Mouse (Mus musculus): ENCODE data around the gene Dhx16.
"Not testable (repeated sequence)": the region's sequence is repeated elsewhere in the genome, so short reads cannot be mapped to it uniquely, and the experiment has no call there.

The Dhx16 gene

DNA sequence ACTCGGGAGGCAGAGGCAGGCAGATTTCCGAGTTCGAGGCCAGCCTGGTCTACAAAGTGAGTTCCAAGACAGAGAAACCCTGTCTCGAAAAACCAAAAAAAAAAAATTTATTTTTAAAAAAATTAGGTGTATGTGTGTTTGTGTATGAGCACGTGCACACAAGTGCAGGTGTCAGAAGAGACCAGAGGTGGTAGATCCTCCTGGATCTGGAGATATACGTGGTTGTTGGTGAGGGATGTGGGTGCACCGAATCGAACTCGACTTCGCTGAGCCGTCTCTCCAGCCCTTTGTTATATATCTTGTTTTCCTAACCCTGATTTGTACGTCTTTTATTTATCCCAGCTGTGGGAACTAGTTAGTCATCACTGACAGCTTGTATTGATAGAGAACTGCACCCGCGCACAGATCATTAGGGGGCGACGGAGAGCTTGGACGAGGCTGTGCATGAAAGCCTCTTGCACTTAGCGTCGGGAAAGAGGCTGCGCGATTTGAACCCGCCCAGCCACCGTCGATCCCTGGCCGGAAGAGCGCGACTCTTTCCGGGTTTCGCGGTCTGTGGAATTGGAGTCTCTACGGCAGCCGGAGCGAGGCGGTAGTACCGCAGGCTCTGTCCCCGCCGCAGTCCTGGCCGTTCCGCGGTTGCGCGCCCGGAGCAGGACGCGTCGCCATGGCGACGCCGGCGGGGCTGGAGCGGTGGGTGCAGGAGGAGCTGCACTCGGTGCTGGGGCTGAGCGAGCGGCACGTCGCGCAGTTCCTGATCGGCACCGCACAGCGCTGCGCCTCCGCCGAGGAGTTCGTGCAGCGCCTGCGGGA is at the start of gene Dhx16:
TSS of gene Dhx16 (plus strand) at position 575 of the 813 bp plus-strand sequence.
- peak; percentile 95 for DNase-seq

DNA sequence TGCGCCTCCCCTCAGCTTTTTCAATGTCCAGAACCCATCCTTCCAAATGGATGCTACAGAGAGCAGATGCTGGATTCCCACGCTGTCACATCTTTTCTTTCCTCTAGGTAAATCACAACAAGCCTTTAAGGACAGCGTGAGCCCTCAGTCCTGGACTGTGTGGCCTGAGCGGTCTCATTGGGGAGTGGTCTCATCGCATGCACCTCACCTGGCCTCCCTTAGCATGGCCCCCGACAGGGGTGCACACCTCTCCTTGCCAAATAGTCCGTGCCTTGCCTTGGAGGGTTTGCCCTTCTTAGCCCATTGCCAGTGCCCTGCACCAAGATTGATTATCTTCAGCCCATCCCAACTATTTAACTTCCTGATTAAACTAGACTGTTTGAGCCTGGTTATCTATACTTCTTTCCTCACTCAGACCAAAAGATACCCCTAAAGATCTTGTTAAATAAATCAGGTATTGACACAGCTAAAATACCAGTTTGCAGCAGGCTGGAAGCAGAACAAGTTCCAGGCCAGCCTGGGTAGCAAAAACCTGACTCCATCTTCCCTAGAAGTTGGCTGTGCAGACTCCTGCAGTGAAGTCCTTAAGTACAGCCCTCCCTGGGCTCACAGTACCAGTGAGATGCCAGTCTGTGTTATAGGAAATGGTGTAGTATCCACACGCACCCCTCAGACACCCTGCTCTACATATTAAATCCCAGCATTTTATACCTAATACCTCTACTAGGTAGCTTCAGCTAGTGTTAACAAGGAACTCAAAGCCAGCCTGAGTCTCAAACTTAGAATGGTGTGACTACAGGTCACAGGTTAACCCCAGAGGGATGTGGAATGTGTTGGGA is 47.0 kb upstream of the Dhx16 start:
- no peak for DNase-seq

DNA sequence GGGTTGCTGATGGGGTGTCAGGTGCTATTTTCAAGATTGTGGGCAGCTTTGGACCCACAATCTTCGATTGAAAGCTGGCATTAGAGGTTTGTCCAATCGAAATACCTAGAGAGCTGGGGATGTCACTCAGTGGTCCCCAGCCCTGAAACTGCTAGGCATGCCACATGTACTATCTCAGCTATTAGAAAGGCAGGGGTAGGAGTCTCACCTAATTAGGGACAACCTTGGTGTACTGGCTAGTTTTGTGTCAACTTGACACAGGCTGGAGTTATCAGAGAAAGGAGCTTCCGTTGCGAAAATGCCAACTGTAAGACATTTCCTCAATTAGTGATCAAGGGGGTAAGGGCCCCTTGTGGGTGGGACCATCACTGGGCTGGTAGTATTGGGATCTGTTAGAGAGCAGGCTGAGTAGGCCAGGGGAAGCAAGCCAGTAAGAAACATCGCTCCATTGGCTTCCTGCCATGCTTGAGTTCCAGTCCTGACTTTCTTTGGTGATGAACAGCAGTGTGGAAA is 46.3 kb upstream of the Dhx16 start:
- no peak for DNase-seq

DNA sequence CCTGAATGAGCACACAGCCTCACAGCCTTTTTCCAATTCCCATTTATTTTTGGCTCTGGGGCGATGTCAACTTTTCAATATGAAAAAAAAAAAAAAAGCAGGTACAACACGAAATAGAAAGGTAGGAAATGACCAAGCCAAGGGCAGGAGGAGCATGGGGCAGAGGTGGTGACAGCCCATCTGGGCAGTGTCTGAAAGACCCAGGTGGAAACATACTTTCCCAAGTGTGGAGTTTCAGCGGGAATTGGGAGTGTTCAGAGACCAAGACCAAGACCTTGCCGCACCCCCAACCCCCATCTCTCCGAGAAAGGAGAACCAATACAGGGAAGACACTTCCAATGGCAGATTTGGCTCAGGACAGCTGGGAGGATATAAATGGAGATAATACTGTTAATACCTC is 45.7 kb upstream of the Dhx16 start:
- DNase-seq: no peak

DNA sequence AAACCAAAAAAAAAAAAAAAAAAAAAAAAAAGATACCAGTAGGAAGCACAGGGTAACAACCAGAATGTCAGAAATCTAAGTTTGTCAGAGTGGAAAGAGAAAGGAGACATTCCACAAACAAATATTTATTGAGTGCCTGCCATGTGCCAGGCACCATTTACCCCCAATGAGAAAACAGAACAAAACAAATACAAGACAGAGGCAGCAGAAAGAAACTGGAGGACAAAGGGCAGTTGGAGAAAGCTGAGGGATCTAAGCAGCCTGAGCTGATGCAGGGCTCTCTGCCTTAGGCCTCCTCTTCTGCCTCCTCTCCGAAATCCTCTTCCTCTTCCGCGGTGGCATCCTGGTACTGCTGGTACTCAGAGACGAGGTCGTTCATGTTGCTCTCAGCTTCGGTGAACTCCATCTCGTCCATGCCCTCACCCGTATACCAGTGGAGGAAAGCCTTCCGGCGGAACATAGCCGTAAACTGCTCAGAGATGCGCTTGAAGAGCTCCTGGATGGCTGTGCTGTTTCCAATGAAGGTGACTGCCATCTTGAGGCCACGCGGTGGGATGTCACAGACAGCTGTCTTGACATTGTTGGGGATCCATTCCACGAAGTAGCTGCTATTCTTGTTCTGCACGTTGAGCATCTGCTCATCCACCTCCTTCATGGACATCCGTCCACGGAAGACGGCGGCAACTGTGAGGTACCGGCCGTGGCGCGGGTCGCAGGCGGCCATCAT is 44.8 kb upstream of the Dhx16 start:
- peak; percentile 63 for DNase-seq

DNA sequence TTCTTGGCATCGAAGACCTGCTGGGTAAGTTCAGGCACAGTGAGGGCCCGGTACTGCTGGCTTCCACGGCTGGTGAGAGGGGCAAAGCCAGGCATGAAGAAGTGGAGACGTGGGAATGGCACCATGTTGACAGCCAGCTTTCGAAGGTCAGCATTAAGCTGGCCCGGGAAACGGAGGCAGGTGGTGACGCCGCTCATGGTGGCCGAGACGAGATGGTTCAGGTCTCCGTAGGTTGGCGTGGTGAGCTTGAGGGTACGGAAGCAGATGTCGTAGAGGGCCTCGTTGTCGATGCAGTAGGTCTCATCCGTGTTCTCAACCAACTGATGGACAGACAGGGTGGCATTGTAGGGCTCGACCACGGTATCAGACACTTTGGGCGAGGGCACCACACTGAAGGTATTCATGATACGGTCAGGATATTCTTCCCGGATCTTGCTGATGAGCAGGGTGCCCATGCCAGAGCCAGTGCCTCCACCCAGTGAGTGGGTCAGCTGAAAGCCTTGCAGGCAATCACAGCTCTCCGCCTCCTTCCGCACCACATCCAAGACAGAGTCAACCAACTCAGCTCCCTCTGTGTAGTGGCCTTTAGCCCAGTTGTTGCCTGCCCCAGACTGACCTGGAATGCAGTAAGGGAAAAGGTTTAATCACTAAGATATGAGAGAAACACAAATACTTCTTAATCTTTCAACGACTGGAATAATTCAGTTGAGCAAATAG is 44.0 kb upstream of the Dhx16 start:
- no peak for DNase-seq

DNA sequence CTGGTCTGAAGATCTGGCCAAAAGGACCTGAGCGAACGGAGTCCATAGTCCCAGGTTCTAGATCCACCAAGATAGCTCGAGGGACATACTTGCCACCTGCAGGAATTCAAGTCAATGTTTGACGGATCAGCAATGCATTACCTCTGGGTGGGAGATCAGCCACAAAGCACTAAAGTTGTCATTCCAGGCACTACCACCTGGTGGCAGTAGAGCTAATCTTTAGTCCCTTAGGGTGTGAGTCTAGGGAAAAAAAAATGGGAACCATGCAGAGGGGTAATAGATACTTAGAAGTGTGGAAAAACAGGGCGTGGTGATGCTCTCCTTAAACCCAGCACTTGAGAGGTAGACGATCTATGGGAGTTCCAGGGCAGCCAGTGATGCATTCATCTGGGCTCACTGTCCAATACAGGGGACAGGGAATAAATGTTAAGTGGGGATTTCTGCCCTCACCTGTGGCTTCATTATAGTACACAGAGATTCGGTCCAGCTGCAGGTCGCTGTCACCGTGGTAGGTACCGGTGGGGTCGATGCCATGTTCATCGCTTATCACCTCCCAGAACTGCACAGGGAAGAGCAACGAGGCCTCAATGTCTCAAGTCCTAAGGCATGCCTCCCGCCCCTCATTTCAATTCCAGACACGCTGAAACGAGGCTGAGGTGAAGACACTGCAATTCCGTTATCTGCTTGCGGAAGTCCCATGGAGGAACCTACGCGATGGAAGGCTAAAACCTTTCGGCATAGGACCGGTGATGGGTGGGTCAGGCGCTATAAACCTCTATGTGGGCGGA is 43.2 kb upstream of the Dhx16 start:
- peak; percentile 79 for DNase-seq

DNA sequence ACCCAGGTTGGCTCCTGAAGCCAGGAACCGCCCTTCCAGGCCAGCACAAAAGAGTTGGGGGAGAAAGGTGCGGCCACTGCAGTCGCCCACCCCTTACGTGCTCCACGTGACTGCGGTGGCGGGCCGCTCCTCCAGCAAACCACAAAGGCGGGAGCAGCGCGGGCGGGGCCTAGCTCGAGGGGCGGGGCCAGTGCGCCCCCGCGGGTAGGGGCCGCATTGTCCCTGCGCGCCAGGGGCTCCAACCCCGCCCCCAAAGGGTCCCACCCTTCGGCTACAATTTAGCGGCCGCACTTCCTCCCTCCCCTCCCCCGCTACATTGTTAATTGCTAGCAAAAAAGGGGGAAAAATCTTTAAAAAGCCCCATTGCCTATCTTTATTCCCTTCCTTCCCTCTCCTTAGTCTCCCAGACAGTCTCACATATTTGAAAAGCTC is 42.6 kb upstream of the Dhx16 start:
- DNase-seq: peak; percentile 88

DNA sequence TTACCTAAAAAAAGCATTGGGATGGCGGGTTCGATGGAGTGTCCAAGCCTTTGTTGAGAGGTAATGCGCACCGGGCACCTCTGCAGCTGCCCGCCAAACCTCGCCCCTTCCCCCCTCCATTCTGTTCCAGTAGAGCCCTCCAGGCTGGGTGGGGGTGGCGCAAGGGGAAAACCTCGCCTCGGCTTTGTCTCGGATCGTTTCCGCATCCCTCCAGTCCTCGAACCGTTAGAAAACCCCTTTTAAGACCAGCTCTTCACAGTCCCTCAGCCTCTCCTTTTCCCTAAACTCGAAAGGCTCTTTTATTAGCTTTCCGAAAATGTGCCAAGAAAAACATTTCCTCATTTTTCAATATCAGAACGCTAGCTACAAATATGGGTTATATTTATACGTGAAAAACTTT is 42.1 kb upstream of the Dhx16 start:
- DNase-seq: no peak

DNA sequence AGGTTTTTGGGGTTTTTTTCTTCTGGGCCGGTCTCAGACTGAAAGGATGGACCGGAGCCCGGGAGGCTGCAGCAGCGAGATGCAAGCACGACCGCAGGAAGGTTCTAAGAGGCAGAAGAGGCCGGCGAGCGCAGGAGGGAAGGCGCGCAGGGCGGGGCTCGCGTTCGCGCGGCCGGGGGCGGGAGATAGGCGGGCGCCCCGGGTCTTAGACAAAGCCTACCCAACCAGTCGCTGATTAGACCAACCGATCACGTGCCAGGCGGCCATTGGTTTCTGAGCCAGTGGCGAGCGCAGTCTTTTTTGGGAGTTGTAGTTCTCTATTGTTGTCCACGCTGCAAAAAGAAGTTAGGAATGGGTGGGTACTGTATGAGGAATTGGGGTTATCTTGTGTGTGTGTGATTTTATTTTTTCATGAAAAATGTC is 41.5 kb upstream of the Dhx16 start, which contains the start of gene Tubb5:
TSS of gene Tubb5 (minus strand) at position 185 of the 423 bp plus-strand sequence.
- peak; percentile 97 for DNase-seq

DNA sequence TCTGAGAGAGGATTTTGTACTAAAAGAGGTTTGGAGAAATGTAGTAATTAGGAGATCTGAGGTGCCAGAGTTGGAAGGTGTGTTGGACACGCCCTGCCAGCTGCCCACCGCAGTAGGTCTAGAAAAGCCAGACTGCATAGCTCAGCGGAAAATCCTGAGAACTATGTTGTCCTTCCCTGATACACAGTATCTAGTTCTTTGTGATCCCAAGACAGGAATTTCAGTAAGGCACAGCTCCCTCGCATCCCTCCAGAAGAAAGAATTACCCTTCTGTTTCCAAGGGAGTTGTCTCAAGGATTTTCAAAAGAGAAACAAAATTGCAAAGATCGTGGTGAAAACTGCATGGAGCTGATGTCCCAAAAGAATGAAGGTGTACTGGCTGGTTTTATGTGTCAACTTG is 41.0 kb upstream of the Dhx16 start:
- DNase-seq: no peak

DNA sequence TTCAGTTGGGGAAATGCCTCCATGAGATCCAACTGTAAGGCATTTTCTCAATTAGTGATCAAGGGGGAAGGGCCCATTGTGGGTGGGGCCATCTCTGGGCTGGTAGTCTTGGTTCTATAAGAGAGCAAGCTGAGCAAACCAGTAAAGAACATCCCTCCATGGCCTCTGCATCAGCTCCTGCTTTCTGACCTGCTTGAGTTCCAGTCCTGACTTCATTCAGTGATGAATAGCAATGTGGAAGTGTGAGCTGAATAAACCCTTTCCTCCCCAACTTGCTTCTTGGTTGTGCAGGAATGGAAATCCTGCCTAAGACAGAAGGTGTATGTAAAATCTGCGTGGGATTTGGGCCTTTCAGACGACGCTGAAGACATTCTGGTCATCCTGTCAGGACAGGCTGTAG is 40.6 kb upstream of the Dhx16 start:
- not testable (repeated sequence) for DNase-seq

DNA sequence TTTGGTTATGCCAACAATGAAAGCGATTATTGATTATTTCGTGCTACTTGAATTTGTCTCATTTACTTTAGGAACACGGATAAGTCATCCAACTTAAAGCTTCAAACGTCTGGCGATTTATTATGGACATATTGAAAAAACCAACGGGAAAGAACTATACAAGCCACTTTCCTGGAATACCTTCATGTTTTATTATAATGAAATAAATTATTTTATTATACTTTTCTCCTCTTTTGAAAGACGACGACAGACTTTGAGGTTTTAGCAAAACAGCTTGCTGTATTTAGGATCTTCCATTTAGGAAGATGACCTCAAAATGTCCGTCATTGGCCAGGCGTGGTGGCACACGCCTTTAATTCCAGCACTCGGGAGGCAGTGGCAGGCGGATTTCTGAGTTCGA is 39.1 kb upstream of the Dhx16 start:
- DNase-seq: no peak

DNA sequence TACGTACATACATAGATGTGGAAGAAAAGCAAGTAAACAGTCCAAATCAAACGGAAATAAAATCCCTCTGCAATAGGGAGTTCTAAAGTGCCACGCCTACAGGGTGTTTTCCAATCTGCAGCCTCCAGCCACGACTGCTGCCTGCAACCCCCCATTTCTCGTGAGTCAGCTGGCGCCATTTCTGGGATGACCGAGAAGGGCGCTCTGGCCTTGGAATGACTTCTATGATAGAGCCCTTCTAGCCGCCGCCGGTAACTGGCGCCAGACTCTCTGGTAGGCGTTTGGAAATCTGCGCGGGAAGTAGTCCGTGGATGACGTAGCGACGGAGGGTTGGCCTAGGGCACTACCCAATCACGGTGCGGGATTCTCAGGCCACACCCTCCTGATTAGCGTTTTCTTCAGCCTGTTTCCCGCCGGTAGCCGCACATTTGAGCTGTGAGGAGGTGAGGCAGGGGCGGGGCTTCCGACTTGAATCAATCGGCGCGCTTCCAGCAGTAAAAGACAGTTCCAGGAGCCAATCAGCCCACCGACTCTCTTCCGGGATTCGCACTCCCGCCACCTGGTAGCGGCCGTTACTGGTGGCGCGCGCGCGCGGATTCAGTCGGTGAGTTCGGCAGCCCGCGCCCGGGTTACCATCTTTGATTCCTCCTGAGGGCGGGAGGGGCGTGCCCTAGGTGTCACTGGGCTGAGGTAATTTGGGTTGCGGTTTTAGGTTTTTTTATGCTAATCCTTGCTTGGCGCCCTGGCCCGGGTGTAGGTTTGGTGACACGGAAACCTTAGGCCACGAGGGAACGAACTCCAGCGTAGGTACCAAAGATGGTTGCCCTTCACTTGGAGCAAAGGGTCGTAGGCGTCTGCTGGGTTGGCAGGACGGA is 38.3 kb upstream of the Dhx16 start, which contains the start of gene Mdc1:
TSS of gene Mdc1 (plus strand) at position 440 of the 875 bp plus-strand sequence.
- DNase-seq: peak; percentile 99

DNA sequence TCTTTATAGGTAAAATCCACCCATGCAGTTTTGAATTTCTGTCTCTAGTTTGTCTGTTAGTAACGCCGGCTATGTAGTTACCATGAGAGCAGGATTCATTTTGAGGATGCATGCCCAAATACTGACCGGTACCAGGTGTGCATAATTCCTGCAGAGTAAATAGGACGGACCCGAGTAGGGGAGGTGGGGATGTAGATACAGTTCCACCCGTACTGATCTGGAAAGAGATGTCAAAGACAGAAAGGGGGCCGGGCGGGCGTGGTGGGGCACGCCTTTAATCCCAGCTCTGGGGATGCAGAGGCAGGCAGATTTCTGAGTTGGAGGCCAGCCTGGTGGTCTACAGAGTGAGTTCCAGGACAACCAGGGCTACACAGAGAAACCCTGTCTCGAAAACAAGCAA is 37.6 kb upstream of the Dhx16 start:
- DNase-seq: no peak

DNA sequence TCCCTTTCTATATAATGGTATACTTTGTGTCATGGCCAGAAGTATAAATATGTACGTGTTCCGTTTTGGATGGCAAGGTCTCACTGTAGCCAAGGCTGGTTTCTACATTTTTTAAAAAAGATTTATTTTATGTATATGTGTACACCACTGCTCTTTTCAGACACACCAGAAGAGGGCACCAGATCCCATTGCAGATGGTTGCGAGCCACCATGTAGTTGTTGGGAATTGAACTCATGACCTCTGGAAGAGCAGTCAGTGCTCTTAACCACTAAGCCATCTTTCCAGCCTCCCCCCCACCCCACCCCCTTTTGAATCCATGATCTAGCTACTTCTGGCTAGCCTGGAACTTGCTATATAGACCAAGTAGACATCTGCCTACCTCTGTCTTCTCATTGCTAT is 36.1 kb upstream of the Dhx16 start:
- DNase-seq: no peak

DNA sequence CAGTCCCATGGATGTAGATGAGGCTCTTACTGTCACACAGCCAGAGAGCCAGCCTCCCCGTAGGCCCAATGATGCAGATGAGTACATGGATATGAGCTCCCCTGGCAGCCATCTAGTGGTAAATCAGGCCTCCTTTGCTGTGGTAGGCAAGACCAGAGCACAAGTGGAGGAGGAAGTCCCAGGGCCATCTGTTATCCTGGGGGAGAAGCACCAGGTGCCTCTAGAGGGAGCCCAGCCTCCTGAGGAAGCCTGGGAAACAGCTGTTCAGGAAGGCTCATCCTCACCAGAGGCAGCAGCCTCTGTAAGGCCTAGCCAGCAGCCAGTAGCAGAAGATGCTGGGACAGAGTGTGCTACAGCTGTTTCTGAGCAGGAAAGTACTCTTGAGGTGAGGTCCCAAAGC is 31.5 kb upstream of the Dhx16 start:
- peak; percentile 51 for DNase-seq

DNA sequence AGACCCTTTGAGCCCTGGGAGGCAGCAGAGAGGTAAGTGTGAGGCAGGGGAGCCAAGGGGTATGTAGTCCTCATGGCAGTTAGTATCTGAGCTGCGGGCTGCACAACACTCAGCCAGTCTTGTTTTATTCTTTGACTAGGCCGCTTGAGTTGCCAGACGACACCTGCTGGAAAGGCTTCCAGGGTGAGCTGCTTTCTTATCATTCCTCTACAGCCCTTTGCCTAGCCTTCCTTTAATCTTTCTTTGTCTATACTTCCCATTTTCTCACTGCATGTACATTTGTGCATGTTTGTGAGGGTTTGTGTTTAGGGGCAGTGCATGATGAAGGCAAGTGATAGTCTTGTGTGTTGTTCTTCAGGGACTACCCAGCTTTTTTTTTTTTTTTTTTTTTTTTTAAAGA is 28.6 kb upstream of the Dhx16 start:
- DNase-seq: no peak

DNA sequence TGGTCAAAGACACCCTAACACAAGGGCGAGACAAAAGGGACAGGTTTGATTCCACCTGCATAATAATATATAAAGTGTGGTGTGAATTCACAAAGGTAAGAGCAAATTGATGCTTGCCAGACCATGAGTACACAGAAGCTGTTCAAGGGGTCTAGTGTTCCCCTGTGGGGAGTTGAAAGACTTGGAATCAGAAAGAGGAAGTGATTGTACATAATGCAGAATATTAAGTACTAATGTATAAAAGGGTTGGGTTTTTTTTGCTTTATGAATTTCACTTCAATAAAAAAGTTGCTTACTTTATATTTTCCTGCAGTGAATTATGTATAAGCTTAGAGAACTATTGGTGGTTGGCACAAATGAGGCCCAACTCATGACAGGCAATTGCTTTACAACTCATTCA is 20.2 kb upstream of the Dhx16 start:
- DNase-seq: no peak

DNA sequence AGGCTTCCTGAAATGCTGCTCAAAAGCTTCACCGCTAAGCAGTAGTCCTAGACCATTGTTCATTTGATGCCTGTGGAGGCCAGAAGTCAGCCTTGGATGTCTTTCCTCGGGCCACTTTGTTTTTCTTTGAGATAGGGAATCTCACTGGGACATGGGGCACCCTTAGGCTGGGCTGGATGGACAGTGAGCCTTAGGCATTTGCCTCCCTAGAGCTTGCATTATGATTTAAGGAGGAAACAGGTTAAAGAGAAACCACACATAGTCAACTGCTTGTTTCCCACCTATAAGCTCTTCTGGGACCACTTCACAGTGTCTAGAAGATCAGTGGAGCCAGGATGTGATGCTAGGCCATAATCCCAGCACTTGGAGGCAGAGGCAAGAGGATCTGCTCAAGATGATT is 19.8 kb upstream of the Dhx16 start:
- DNase-seq: no peak

DNA sequence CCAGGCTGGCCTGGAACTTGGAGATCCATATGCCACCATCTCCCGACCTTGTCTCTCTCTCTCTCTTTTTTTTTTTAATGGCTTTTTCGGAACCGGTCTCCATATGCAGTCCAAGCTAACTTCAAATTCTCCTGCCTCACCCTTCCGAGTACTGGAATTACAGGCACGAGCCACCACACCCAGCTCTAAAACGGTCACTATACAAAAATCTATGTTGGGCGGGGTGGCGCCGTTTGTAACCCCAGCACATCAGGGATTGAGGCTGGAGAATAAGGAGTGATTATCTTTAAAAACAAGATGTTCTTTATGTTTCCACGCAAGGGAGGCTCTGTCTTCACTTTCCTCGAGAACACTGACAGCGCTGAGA is 18.8 kb upstream of the Dhx16 start:
- no peak for DNase-seq
